Mouse (Mus musculus) lung, adult 2 months (tissue): ENCODE measurements around the gene Man1c1.

ENCODE experiments used
- CTCF ChIP-seq: fragments of 200-500 bp; IDR thresholded peaks from 2 replicates; pipeline ENCODE4 v1.5.1; 2011; ENCODE audit warnings: mild to moderate bottlenecking, low read length, control low read depth; ENCODE audit not compliant: insufficient read depth
- POLR2A ChIP-seq: fragments of 200-500 bp; IDR thresholded peaks from 2 replicates; pipeline ENCODE4 v1.6.1; 2011; ENCODE audit warnings: low read depth, mild to moderate bottlenecking, control low read depth, low read length, borderline replicate concordance; ENCODE audit errors: extremely low read depth

DNA sequence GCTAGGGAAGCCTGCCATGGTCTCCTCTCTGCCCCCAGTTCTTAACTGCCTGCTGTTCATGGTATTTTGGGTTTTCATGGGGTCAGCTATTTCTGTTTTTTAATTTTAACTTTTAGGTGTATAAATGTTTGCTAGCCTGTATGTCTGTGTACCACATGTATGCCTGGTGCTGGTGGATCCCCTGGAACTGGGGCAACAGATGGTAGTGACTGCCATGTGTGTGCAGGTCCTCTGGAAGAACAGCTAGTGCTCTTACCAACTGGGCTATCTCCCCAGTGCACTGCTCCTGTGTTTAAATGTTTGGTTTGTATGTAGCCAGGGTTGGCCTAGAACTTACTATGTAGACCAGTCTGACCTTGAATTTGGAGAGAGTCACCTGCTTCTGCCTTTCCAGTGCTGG lies 184.8 kb downstream of the Man1c1 start:
- no peak for TF ChIP-seq POLR2A
- no peak for TF ChIP-seq CTCF
